Mouse (Mus musculus) myocyte (in vitro differentiated cells): ENCODE measurements around the gene Kif26b.

Experiments used
- E2F4 ChIP-seq: IDR thresholded peaks from one replicate; pipeline ENCODE4 v1.6.1; 2011; ENCODE audit warnings: mild to moderate bottlenecking, control low read depth, moderate library complexity; ENCODE audit not compliant: insufficient read depth
- MAX ChIP-seq: IDR thresholded peaks from one replicate; pipeline ENCODE4 v1.6.1; 2011; ENCODE audit warnings: low read depth, mild to moderate bottlenecking, control low read depth
- MYOD1 ChIP-seq, 3 experiments: IDR thresholded peaks; one replicate each; pipeline ENCODE4 v1.6.1; 2011; ENCODE audit warnings: control low read depth in 2 of 3, low read depth in 2 of 3, mild to moderate bottlenecking in 2 of 3, moderate library complexity in 1 of 3; ENCODE audit not compliant: insufficient read length in 2 of 3, control insufficient read depth in 1 of 3
- MYOG ChIP-seq, 3 experiments: IDR thresholded peaks; one replicate each; pipeline ENCODE4 v1.6.1; 2011; ENCODE audit warnings: control low read depth in 2 of 3, low read depth in 2 of 3, mild to moderate bottlenecking in 2 of 3; ENCODE audit not compliant: insufficient read length in 2 of 3, control insufficient read depth in 1 of 3, insufficient read depth in 1 of 3
- POLR2A ChIP-seq: IDR thresholded peaks from one replicate; pipeline ENCODE4 v1.6.1; 2011; ENCODE audit warnings: low read depth, mild to moderate bottlenecking, control low read depth, moderate library complexity; ENCODE audit not compliant: insufficient read length
- POLR2AphosphoS2 ChIP-seq: IDR thresholded peaks from one replicate; pipeline ENCODE4 v1.6.1; 2011; ENCODE audit warnings: low read depth, control low read depth; ENCODE audit not compliant: insufficient read length
- REST ChIP-seq: IDR thresholded peaks from one replicate; pipeline ENCODE4 v1.6.1; 2011; ENCODE audit warnings: mild to moderate bottlenecking, control low read depth, moderate library complexity; ENCODE audit not compliant: insufficient read depth, insufficient read length
- TCF3 ChIP-seq: IDR thresholded peaks from one replicate; pipeline ENCODE4 v1.6.1; 2011; ENCODE audit warnings: low read depth, control low read depth; ENCODE audit not compliant: insufficient read length

GRCm38 (mm10) chr1:178571009-178571408 is 42.1 kb downstream of the Kif26b start:
- no peak for TF ChIP-seq POLR2A
- TF ChIP-seq POLR2AphosphoS2, result no peak
- no peak for TF ChIP-seq E2F4
- TF ChIP-seq MYOG (IDR thresholded peaks at IDR 0.05; ENCODE audit: control insufficient read depth in 1 of 3, insufficient read depth in 1 of 3, insufficient read length in 2 of 3, low read depth in 2 of 3), result no peak
- TF ChIP-seq MAX, result no peak
- no peak for TF ChIP-seq TCF3
- TF ChIP-seq MYOD1 (IDR thresholded peaks at IDR 0.05; ENCODE audit: control insufficient read depth in 1 of 3, insufficient read length in 2 of 3, low read depth in 2 of 3), result no peak
- no peak for TF ChIP-seq REST
